Mouse (Mus musculus) thymus, adult 2 months (tissue): ENCODE measurements at regions not wholly inside any gene's neighbourhood (a gene's known extent, or its start where the extent isn't known, plus 50 kb on each side); places are given as distances from the start of the nearest gene placed in this dataset.

Experiments used
- CTCF ChIP-seq: fragments of 200-500 bp; IDR thresholded peaks from 2 replicates; pipeline ENCODE4 v1.5.1; 2012; ENCODE audit warnings: mild to moderate bottlenecking, control low read depth, low read length, moderate library complexity, borderline replicate concordance; ENCODE audit not compliant: control insufficient read depth, poor library complexity, insufficient read depth; ENCODE audit errors: extremely low read depth
- POLR2A ChIP-seq: fragments of 200-500 bp; IDR thresholded peaks from 2 replicates; pipeline ENCODE4 v1.6.1; 2012; ENCODE audit warnings: mild to moderate bottlenecking, low read length, control low read depth, moderate library complexity; ENCODE audit not compliant: control insufficient read depth, poor library complexity, insufficient read depth; ENCODE audit errors: extremely low read depth

DNA sequence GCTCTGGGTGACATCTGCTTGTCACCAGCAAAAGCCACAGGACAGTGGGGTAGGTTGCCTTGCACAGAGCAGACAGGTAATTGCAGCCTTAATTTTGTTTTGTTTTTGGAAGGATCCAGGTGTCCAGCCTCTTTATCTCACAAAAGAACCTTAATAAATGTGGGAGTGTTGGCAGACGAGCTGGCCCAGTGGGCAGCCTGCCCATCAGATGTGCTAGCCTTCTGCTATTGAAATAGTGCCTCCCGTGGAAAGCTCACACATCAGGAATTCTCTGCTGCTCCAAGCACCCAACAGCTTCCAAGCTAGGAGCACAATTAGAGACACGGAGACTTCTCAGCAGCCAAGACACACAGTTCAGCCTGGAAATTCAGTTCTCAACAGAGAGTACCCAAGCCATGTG lies 246.0 kb upstream of the Bmp2 start:
- TF ChIP-seq CTCF (no peak), POLR2A (no peak)
